25 mouse cellular contexts compared by ENCODE assay signal in the genomic region with DNA sequence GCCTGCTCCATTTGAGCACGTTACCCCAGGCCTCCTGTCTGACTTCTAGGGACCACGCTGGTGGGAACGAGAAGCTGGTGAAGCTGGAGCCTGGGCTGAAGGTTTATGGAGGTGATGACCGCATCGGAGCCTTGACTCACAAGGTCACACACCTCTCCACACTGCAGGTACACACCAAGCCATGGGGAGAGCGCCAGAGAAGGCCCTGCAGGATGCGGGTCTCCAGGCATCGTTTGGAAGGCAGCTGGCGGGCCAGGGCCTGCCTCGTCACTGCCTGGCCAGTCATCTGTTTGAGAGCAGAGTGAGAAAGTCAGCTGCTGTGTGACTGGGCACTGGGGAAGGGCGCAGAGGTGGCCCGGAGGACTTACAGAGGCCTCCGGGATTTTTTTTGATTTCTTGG. TPM values are rescaled to one million over a fixed set of nuclear protein-coding genes. Genes with fewer than 3 reads are reported as not detected.
"Had no signal": no experiment of that assay in that cellular context is flagged by ENCODE, and none has a peak within 500 bp of the region (broad histone marks: within the 10 kb centered on the region; RNA-seq: fewer than 3 reads in every experiment).

No protein-coding gene starts in this region.

- H3K27ac ChIP-seq: gastrocnemius, adult 2 months; heart, adult 2 months; hindbrain, embryonic 13.5 days; hindbrain, embryonic 15.5 days; intestine, embryonic 15.5 days; layer of hippocampus, adult 2 months; left cerebral cortex, adult 2 months; limb, embryonic 13.5 days; limb, embryonic 15.5 days had no signal

- H3K9ac ChIP-seq: heart, embryonic 12.5 days; hindbrain, embryonic 13.5 days; hindbrain, embryonic 15.5 days; intestine, embryonic 15.5 days; limb, embryonic 13.5 days; limb, embryonic 15.5 days had no signal

- H3K9me3 ChIP-seq: heart, embryonic 12.5 days; hindbrain, embryonic 13.5 days; hindbrain, embryonic 15.5 days; intestine, embryonic 15.5 days; limb, embryonic 13.5 days; limb, embryonic 15.5 days had no signal

- H3K4me1 ChIP-seq: intestine, embryonic 15.5 days; limb, embryonic 15.5 days had no signal

- DNase-seq: gastrocnemius, adult 2 months; gastrocnemius, postnatal 10 days; gastrocnemius, postnatal 25 days; heart, adult 2 months; heart, postnatal 10 days; heart, postnatal 4 days; kidney, adult 8-10 months; kidney, postnatal 10 days; kidney, postnatal 4 days; lung, adult 2 months had no signal

- H3K4me3 ChIP-seq: gastrocnemius, adult 2 months; heart, adult 2 months; heart, embryonic 12.5 days; hindbrain, embryonic 13.5 days; hindbrain, embryonic 15.5 days; intestine, embryonic 15.5 days; layer of hippocampus, adult 2 months; left cerebral cortex, adult 2 months; limb, embryonic 13.5 days; limb, embryonic 15.5 days had no signal

- H3K4me2 ChIP-seq: heart, embryonic 12.5 days; hindbrain, embryonic 13.5 days; hindbrain, embryonic 15.5 days; intestine, embryonic 15.5 days; limb, embryonic 13.5 days; limb, embryonic 15.5 days had no signal

- ATAC-seq: inflammation-experienced regulatory T-cells, adult 6 months; intestine, embryonic 15.5 days had no signal

- H3K27me3 ChIP-seq: intestine, embryonic 15.5 days had no signal

RNA-seq across cellular contexts. Expression of a gene that starts 9.2 kb away (rescaled TPM):
- total RNA-seq: granulocyte monocyte progenitor cell, adult 5-6 weeks; layer of hippocampus, postnatal 10 days; layer of hippocampus, postnatal 25 days; left cerebral cortex, adult 2 months; left cerebral cortex, postnatal 14 days; left cerebral cortex, postnatal 36 days had no signal
- polyA plus RNA-seq: heart, embryonic 14.5 days; inflammation-experienced regulatory T-cells, adult 6 months had no signal
